Mouse (Mus musculus) gastrocnemius, postnatal 10 days (tissue): ENCODE measurements around the gene Tmem156. TPM values are rescaled to one million over a fixed set of nuclear protein-coding genes. Genes with fewer than 3 reads are reported as not detected.
"Not testable (repeated sequence)": the region's sequence is repeated elsewhere in the genome, so short reads cannot be mapped to it uniquely, and the experiment has no call there.

Source experiments
- DNase-seq: peaks from one replicate; pipeline ENCODE4 v3.0.0; 2021; ENCODE audit warnings: mixed read lengths
- long read RNA-seq, 2 experiments: library from polyadenylated mRNA; stranded (forward); transcript quantifications; one replicate each; pipeline ENCODE4 v2.0.0; 2021
- total RNA-seq, 2 experiments: library from RNA; stranded (reverse); gene quantifications; 2 replicates each; pipeline ENCODE4 v1.2.3; 2021

The Tmem156 gene
- total RNA-seq = under 1 TPM in 1 of 2 experiments, not detected in 1; 0.23 TPM
- long read RNA-seq, experiment 1 = 0 reads
- long read RNA-seq, experiment 2 = 0 reads

GRCm38 (mm10) chr5:65091921-65092320 is at the start of gene Tmem156:
Gene Tmem156, minus strand, starts transcription at chr5:65092132.
- DNase-seq = no peak

GRCm38 (mm10) chr5:65141242-65141641 is 49.3 kb upstream of the Tmem156 start:
- DNase-seq = no peak

- DNase-seq = no peak
Observed at GRCm38 (mm10) chr5:65137073-65137472, 45.1 kb upstream of the Tmem156 start.

GRCm38 (mm10) chr5:65136159-65136558 is 44.2 kb upstream of the Tmem156 start:
- DNase-seq = no peak

GRCm38 (mm10) chr5:65131211-65131879 is 39.4 kb upstream of the Tmem156 start:
- no peak for DNase-seq

- no peak for DNase-seq
Observed at GRCm38 (mm10) chr5:65130528-65131210, 38.7 kb upstream of the Tmem156 start.

GRCm38 (mm10) chr5:65128481-65128880 is 36.5 kb upstream of the Tmem156 start:
- no peak for DNase-seq

- DNase-seq = no peak
Observed at GRCm38 (mm10) chr5:65126137-65126536, 34.2 kb upstream of the Tmem156 start.

- no peak for DNase-seq
Observed at GRCm38 (mm10) chr5:65122616-65123015, 30.7 kb upstream of the Tmem156 start.

- no peak for DNase-seq
Observed at GRCm38 (mm10) chr5:65119918-65120317, 28.0 kb upstream of the Tmem156 start.

- no peak for DNase-seq
Observed at GRCm38 (mm10) chr5:65119495-65119894, 27.6 kb upstream of the Tmem156 start.

GRCm38 (mm10) chr5:65116789-65117188 is 24.9 kb upstream of the Tmem156 start:
- DNase-seq = no peak

- no peak for DNase-seq
Observed at GRCm38 (mm10) chr5:65113323-65113722, 21.4 kb upstream of the Tmem156 start.

GRCm38 (mm10) chr5:65112225-65112624 is 20.3 kb upstream of the Tmem156 start:
- DNase-seq = not testable (repeated sequence)

- DNase-seq = peak; percentile 50
Observed at GRCm38 (mm10) chr5:65107773-65108432, 16.0 kb upstream of the Tmem156 start.

GRCm38 (mm10) chr5:65106876-65107772 is 15.2 kb upstream of the Tmem156 start, which contains the start of gene Klhl5:
Gene Klhl5, plus strand, starts transcription at chr5:65107539.
- DNase-seq = peak; percentile 94

- DNase-seq = no peak
Observed at GRCm38 (mm10) chr5:65102641-65103042, 10.7 kb upstream of the Tmem156 start.

GRCm38 (mm10) chr5:65102026-65102640 is 10.2 kb upstream of the Tmem156 start:
- DNase-seq = no peak

GRCm38 (mm10) chr5:65101621-65102020 is 9.7 kb upstream of the Tmem156 start:
- DNase-seq = no peak

- no peak for DNase-seq
Observed at GRCm38 (mm10) chr5:65101209-65101608, 9.3 kb upstream of the Tmem156 start.

- no peak for DNase-seq
Observed at GRCm38 (mm10) chr5:65100002-65100401, 8.1 kb upstream of the Tmem156 start.

GRCm38 (mm10) chr5:65097457-65097856 is 5.5 kb upstream of the Tmem156 start:
- DNase-seq = no peak
